Mouse (Mus musculus) MEL (cell line): ENCODE data around the gene Zfp810.

Experiments
- MAZ ChIP-seq: IDR thresholded peaks from 2 replicates; pipeline ENCODE4 v1.6.1; 2012; ENCODE audit warnings: low read depth, mild to moderate bottlenecking, inconsistent platforms, low read length, improper control_type of control experiment
- ZKSCAN1 ChIP-seq: IDR thresholded peaks from 2 replicates; pipeline ENCODE4 v1.6.1; 2012; ENCODE audit warnings: low read depth, mild to moderate bottlenecking, inconsistent platforms, low read length, improper control_type of control experiment, moderate library complexity

- TF ChIP-seq MAZ (0 out of 2 replicates have a peak, but pooled peaks have one; percentile 52), ZKSCAN1 (no peak)
These were observed 50.9 kb downstream of the Zfp810 start for GRCm38 (mm10) chr9:22256579-22256978.
